Mouse (Mus musculus): ENCODE results near the gene Rad54l2.

DNA sequence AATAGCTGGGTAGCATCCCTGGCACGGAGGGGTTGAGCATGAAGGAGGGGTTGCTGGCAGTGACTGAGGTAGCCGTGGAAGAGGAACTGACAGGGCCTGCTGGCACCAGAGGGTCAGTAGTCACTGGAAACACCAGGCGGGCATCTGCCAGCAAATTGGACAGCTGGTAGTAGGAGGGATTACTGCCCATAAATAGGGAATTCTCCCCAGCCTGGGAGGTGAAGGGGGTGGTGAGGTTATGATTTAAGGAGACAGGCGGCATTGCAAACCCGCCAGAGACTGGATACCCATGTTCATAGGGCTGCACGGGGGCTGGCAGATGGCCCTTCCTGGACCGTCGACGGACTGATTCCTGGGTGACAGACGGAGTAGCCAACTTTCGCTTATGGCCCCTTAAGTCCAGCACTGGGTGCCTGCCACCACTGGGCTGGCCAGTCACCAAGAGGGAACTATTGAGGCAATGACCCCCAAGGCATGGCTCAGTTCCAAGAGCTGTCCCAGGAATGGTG lies 96.0 kb downstream of the Rad54l2 start:
- no peak for TF ChIP-seq EP300 (optimal IDR thresholded peaks at IDR 0.05)
- TF ChIP-seq CTCF (IDR thresholded peaks at IDR 0.05; ENCODE audit: low read depth): no peak
